Mouse (Mus musculus) left cerebral cortex, postnatal 4 days (tissue): ENCODE data around the gene Anapc1. TPM values are rescaled to one million over a fixed set of nuclear protein-coding genes. Genes with fewer than 3 reads are reported as not detected.
"Not testable (repeated sequence)": the region's sequence is repeated elsewhere in the genome, so short reads cannot be mapped to it uniquely, and the experiment has no call there.

Experiments used
- DNase-seq: peaks from one replicate; pipeline ENCODE4 v3.0.0-alpha.2; 2022
- intact Hi-C: fragments of 180-260 bp; cut with DNase I; formaldehyde crosslinking; loops from one replicate; pipeline ENCODE4 v1.15.1; 2025
- total RNA-seq, 2 experiments: library from RNA; stranded (reverse); gene quantifications; 2 replicates each; pipeline ENCODE4 v1.2.3; 2021

Gene Anapc1
- total RNA-seq, 2 experiments from 2014 or later: 94.2 to 102 TPM

DNA sequence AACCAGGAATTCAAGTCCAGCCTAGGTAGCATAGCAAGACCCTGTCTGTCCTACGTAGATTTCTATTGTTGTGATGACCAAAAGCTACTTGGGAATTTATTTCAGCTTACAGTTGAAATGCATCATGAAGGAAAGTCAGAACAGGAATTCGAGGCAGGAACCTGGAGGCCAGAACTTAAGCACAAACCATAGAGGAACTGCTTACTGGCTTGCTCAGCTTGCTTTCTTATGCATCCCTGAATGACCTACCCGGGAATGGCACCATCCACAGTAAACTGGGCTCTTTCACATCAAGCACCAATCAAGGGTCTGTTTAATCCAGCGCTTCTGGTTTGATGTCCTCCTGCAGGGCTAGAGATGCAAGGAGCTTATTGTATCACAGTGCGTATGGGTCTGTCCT, 10.4 kb upstream of the Anapc1 start:
- no peak for DNase-seq
- intact Hi-C loops: no loop called here

GRCm38 (mm10) chr2:128697047-128697446, 9.9 kb upstream of the Anapc1 start:
- intact Hi-C loops: no loop called here
- DNase-seq: no peak

DNA sequence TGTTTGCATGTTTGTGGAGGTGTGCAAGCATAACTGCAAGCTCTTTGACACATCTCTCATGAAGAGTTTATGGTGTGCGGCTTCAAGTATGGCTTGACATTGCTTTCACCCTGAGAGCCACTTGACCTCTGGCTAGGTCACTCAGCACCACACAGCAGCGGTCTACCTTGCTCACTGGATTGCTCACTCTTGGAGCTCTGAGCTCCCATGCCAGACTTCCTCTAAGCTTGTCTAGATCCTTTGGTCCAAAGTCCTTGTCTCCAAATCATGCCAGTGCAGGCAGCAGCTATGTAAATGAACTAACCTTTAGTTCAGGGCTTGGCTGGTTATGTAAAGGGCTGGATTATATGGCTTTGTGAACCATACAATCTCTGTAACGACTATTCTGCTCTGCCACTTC, 9.2 kb upstream of the Anapc1 start:
- DNase-seq: no peak
- intact Hi-C loops: no loop called here

GRCm38 (mm10) chr2:128694548-128694947, 7.4 kb upstream of the Anapc1 start:
- DNase-seq: no peak
- intact Hi-C loops: no loop called here

GRCm38 (mm10) chr2:128693828-128694227, 6.6 kb upstream of the Anapc1 start:
- DNase-seq, intact Hi-C loops: not testable (repeated sequence)

DNA sequence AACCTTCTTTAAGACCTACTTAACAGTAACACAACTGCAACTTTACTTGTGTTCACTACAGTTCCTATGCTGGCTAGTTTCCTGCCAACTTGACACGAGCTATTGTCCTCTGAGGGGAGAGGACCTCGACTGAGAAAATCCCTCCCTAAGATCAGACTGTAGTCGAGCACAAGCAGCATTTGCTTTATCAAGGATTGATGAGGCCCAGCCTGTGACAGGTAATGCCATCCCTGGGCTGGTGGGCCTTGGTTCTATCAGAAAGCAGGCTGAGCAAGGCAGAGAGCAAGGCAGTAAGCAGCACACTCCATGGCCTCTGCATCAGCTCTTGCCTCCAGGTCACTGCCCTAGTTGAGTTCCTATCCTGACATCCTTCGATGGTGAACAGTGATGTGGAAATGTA, 6.0 kb upstream of the Anapc1 start:
- intact Hi-C loops: no loop called here
- DNase-seq: no peak

GRCm38 (mm10) chr2:128692771-128693170, 5.6 kb upstream of the Anapc1 start:
- no peak for DNase-seq
- intact Hi-C loops: no loop called here

- intact Hi-C loops: no loop called here
- DNase-seq: no peak
Observed at GRCm38 (mm10) chr2:128692336-128692735, 5.1 kb upstream of the Anapc1 start.

DNA sequence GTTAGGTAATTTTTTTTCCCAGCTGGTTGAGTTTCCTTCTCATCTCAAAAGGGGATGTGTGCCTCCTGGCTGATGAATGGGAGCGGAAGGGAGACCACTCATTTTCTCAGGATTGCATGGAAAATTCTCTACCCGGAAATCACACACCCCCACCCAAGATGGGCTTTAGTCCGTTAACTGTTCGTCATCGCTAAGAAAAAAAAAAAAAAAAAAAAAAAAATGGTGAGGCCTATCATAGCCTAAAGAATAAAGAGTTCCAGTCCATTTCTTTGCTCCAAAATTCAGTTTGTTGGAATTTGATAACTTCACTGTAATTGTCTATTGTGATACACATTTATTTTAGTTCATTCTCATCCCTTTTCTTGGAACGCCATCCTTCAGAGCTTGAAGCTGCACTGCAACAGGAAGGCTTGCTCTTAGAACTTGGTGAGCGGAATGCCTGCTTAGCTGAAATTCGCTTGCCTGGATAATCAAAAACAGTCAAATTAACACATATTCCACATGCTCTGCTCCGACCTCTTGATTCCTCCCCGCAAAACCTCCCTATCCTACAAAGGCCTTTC, 448 bp upstream of the Anapc1 start:
- no peak for DNase-seq
- intact Hi-C loops: loop anchor here (2.0 kb wide), 1 partner anchor 129 kb away; no protein-coding TSS in a partner anchor

DNA sequence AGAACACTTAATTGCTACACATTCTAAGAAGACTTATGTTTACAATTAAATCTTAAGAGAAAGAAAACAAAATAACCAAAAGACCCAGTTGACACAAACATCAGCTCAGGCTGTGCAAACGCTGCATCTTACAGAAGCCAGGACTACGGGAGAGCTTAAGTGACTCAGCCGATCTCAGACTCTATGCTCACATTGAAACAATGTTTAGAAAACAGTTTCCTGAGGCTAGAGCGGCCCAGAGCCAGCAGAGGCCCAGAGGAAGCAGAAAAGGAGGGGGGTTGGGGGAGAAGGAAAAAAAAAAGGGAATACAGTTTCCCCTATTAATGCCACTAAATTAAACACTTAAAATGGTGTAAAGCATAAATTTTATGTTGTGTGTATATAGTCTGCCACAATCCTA, 6.5 kb downstream of the Anapc1 start:
- intact Hi-C loops: loop anchor here (2.0 kb wide), 1 partner anchor 54 kb away; no protein-coding TSS in a partner anchor
- DNase-seq: no peak

GRCm38 (mm10) chr2:128620578-128620977, 66.6 kb downstream of the Anapc1 start:
- intact Hi-C loops: loop anchor here (10.0 kb wide), 2 partner anchors 214 to 1326 kb away; no protein-coding TSS in a partner anchor
- DNase-seq: no peak

DNA sequence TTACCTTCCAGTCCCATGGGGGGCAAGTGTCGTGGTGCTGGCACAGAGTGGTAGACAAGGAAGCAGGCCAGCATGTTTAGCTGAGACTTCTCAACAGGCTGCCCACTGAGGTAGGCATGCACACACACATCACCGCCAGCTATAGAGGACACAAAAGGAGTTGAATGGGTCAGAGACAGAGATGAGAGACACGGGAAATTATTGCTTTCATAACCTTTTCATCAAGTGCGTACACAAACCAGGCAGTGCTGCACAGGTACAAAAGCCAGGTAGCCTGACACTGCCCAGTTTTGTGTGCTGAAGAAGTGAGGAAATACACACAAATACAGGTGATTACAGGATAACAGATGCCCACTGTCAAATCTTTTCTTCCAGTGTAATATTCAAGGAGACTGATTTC, 71.8 kb downstream of the Anapc1 start:
- intact Hi-C loops: loop anchor here (10.0 kb wide), 1 partner anchor 49 kb away; no protein-coding TSS in a partner anchor
- no peak for DNase-seq

- DNase-seq: no peak
- intact Hi-C loops: loop anchor here (10.0 kb wide), 1 partner anchor 51 kb away; no protein-coding TSS in a partner anchor
Observed at GRCm38 (mm10) chr2:128613365-128613764, 73.8 kb downstream of the Anapc1 start.

DNA sequence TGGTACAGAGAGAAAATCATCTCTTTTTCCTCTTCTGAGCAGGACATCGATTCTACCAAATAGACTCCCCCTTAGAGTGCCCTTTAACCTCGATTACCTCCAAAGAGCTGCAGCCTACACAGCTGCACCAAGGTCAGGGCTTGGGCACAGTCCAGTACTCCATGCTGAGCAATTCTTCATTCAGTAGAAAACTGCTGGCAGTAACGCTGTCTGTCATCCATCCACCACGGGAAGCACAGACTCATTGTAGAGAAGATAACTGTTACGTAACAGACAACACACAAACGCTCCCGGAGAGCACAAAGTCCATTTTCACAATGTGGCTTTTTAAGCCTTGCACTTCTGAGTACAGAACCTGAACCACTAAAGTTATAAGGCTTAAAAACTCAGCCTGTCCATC, 74.9 kb downstream of the Anapc1 start:
- intact Hi-C loops: loop anchor here (10.0 kb wide), 1 partner anchor 53 kb away; no protein-coding TSS in a partner anchor
- no peak for DNase-seq

DNA sequence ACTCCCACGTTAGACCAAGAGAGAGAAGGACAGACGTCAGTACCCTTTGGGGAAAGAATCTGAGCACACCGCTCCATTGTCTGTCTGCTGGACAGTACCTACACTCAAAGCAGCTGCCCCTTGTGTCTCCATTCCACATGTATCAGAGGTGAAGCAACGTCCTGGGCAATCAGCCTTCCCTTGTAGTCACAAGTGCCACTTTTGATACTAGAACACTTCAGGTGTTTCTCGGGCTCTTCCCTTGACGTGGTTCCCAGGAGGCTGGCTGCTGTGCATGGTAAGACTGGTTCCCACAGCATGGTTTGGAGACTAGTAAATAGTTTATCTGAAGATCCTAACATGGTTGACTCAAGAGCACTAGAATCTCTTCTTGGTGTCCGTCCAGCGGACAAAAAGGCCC, 76.0 kb downstream of the Anapc1 start:
- intact Hi-C loops: loop anchor here (10.0 kb wide), 1 partner anchor 54 kb away; no protein-coding TSS in a partner anchor
- no peak for DNase-seq

- DNase-seq: no peak
- intact Hi-C loops: no loop called here
Observed at GRCm38 (mm10) chr2:128609286-128609685, 77.9 kb downstream of the Anapc1 start.

GRCm38 (mm10) chr2:128601534-128601933, 85.7 kb downstream of the Anapc1 start:
- DNase-seq: peak; percentile 7
- intact Hi-C loops: no loop called here

- intact Hi-C loops: no loop called here
- no peak for DNase-seq
Observed at GRCm38 (mm10) chr2:128592301-128592700, 94.9 kb downstream of the Anapc1 start.

- no peak for DNase-seq
- intact Hi-C loops: no loop called here
Observed at GRCm38 (mm10) chr2:128590909-128591308, 96.3 kb downstream of the Anapc1 start, which contains the start of gene Spdye4c. Gene Spdye4c (plus strand): TSS chr2:128591209.

GRCm38 (mm10) chr2:128582881-128583280, 104.3 kb downstream of the Anapc1 start:
- intact Hi-C loops: no loop called here
- no peak for DNase-seq

GRCm38 (mm10) chr2:128572726-128573624, 114.2 kb downstream of the Anapc1 start:
- intact Hi-C loops: loop anchor here (2.0 to 5.0 kb wide), 2 partner anchors 450 to 686 kb away; no protein-coding TSS in a partner anchor
- DNase-seq: peak; percentile 84
